Mouse (Mus musculus) cortical plate, adult 2 months (tissue): ENCODE results near the gene Olfr521. TPM values are rescaled to one million over a fixed set of nuclear protein-coding genes. Genes with fewer than 3 reads are reported as not detected.
"Not testable (repeated sequence)": the region's sequence is repeated elsewhere in the genome, so short reads cannot be mapped to it uniquely, and the experiment has no call there.

Source experiments
- H3K27ac ChIP-seq: fragments of 200-500 bp; 2 replicates; pipeline ENCODE4 v1.5.1; 2012; ENCODE audit warnings: low read length, control low read depth, inconsistent platforms; ENCODE audit not compliant: insufficient read depth
- H3K4me1 ChIP-seq: fragments of 200-500 bp; 2 replicates; pipeline ENCODE4 v1.6.1; 2011; ENCODE audit warnings: low read length; ENCODE audit not compliant: control insufficient read depth, insufficient read depth
- H3K4me3 ChIP-seq: fragments of 200-500 bp; 2 replicates; pipeline ENCODE4 v1.5.1; 2011; ENCODE audit warnings: mild to moderate bottlenecking, low read length, control low read depth; ENCODE audit not compliant: insufficient read depth
- CTCF ChIP-seq: fragments of 200-500 bp; IDR thresholded peaks from 2 replicates; pipeline ENCODE4 v1.5.1; 2011; ENCODE audit warnings: mild to moderate bottlenecking, control low read depth, low read length; ENCODE audit not compliant: insufficient read depth; ENCODE audit errors: extremely low read depth
- POLR2A ChIP-seq: fragments of 200-500 bp; IDR thresholded peaks from 2 replicates; pipeline ENCODE4 v1.6.1; 2011; ENCODE audit warnings: mild to moderate bottlenecking, low read length, control low read depth; ENCODE audit not compliant: insufficient read depth; ENCODE audit errors: extremely low read depth
- polyA plus RNA-seq: library from polyadenylated mRNA; depleted of rRNA; stranded (reverse); fragments of >200 nt; gene quantifications from 2 replicates; pipeline ENCODE4 v1.2.3, GENCODE M21; 2012; rRNA removed

Olfr521 gene
- polyA plus RNA-seq = not detected in 2 replicates

DNA sequence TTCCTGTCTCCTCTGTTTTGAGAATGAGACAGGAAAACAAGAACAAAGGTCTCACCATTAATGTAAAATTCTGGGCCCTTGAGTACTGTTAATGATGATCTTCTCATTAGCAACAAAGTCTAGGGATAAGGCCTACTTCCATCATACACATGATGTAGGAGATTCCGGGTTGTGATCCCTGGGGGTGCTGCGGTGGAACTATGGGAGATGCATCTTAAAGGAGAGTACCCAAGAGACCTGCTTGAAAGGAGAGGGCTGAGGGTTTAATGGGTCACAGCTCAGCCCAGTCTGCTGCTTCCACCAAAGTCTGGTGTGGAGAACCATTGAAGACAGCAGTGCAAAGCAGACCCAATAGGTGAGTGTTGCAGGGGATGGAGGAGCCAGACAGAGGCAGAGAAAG lies at the start of gene Olfr521:
TSS of gene Olfr521 (plus strand) at position 301 of the 400 bp plus-strand sequence.
- H3K27ac ChIP-seq = no peak within 1 kb of the TSS
- TF ChIP-seq CTCF (no peak), POLR2A (no peak)
- no peak within 1 kb of the TSS for H3K4me3 ChIP-seq
- no peaks in the 10 kb centered on the region for H3K4me1 ChIP-seq

DNA sequence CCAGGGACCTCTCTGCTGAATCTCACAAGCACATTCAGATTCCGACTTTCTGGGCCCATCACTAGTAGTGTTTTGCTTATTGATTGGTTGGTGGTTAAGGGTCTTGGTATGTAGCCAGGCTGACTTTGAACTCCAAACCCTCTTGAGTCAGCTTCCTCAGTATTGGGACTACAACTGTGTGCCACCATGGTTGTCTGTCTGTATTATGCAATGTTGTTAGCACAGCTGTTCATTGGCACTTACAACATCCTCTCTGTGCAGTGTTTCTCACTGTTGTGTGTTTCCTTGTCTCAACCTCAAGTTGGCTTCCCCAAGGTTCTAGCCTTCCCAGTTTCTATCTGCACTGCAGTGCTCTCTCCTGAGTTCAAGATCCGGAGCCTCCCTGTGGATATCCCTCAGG lies 46.8 kb upstream of the Olfr521 start:
- H3K4me1 ChIP-seq = peaks cover 2% of the 10 kb centered on the region
- no peak overlapping the region for H3K4me3 ChIP-seq
- no peak overlapping the region for H3K27ac ChIP-seq
- no peak for TF ChIP-seq CTCF
- TF ChIP-seq POLR2A = no peak

DNA sequence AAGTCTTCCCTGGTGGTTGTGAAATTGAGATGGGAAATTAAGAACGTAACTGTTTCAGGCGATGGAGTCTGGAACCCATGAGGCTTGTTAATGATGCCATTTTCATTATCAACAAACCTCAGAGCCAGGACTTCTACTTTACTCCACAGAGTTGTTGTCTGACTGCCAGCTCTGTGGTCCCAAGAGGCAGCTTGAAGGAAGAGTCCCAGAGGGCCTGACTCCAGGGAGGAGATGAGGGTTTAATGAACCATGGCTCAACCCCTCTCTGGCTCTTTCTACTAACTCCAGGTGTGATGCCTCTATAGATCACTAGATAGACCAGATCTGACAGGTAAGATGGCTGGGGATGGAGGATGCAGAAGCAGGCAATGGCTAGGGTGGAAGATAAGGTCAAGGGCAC lies 33.3 kb upstream of the Olfr521 start, which contains the start of gene Olfr520:
TSS of gene Olfr520 (plus strand) at position 301 of the 400 bp plus-strand sequence.
- no peak within 1 kb of the TSS for H3K4me3 ChIP-seq
- TF ChIP-seq CTCF = no peak
- TF ChIP-seq POLR2A = no peak
- H3K4me1 ChIP-seq = no peaks in the 10 kb centered on the region
- no peak within 1 kb of the TSS for H3K27ac ChIP-seq

DNA sequence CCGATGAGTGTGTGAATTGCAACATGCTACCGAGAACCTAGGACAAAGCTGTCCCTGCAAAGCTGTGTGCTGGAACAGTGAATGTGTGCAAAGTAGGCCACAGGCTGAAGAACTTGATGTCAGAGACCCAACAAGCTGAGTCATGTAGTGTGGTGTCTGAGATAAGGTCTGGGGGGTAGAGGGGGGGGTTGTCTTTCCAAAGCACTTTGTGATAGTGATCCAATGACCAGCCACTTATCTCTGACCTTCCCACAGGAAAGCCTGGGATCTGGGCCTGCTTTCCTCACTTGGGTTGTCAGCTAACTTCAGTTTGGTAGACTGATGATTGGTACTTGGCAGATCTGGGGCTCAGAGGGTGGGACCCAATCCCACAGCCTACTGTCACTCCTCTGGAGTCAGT lies 28.7 kb upstream of the Olfr521 start:
- Histone ChIP-seq H3K27ac (no peak overlapping the region), H3K4me1 (no peaks in the 10 kb centered on the region), H3K4me3 (no peak overlapping the region)
- no peak for TF ChIP-seq POLR2A
- no peak for TF ChIP-seq CTCF

DNA sequence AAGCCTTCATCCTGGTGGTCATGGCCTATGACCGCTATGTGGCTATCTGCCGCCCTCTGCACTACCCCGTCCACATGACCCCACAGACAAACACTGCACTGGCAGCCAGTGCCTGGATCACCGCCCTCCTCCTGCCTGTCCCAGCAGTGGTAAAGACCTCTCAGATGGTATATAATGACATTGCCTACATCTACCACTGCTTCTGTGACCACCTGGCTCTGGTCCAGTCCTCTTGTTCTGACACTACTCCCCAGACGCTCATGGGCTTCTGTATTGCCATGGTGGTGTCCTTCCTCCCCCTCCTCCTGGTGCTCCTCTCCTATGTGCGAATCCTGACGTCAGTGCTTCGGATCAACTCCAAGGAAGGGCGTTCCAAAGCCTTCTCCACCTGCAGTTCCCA lies 27.8 kb upstream of the Olfr521 start:
- not testable (repeated sequence) for H3K4me3 ChIP-seq, H3K4me1 ChIP-seq

DNA sequence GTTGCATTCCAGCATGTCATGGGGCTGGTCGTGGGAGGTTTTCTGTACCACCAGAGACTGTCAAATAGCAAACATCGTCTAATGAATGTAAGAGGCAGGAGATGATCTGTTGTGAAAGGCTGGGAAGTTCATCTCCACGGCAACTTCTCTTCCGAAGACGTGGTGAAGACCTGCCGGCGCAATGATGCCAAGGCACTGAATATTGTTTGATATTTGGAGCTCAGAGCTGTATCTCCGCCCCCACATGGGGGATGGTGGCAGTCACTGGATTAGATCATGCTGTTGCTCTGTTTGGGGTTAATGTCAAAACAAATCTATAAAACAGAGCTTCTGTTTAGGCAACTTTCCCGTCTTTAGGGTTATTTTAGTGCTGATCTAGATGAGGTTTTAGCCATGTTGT lies 24.0 kb upstream of the Olfr521 start:
- TF ChIP-seq POLR2A (no peak), CTCF (no peak)
- Histone ChIP-seq H3K4me1 (no peaks in the 10 kb centered on the region), H3K27ac (no peak overlapping the region), H3K4me3 (no peak overlapping the region)

More for the DNA sequence above, 27.8 kb upstream of the Olfr521 start:
- H3K27ac ChIP-seq = not testable (repeated sequence)

DNA sequence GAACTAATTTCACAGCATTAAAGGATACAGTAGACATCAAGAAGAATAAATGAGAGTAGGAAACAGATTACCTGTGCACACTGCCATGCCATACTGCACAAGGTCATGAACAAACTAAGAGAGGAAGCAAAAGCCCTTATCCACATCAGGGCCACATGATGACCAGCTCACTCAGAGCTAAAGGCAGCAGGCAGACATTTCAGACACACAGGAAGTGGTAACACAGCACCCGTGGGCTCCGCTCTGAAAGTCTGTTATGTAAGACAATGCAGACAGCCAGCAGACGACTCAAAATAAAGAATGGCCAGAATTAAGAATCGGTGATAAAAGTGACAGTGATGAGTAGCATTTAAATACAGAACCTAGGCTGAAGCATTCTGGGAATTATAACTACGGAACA lies 18.1 kb downstream of the Olfr521 start:
- H3K4me1 ChIP-seq = no peaks in the 10 kb centered on the region
- no peak overlapping the region for H3K4me3 ChIP-seq
- TF ChIP-seq CTCF (no peak), POLR2A (no peak)
- no peak overlapping the region for H3K27ac ChIP-seq

DNA sequence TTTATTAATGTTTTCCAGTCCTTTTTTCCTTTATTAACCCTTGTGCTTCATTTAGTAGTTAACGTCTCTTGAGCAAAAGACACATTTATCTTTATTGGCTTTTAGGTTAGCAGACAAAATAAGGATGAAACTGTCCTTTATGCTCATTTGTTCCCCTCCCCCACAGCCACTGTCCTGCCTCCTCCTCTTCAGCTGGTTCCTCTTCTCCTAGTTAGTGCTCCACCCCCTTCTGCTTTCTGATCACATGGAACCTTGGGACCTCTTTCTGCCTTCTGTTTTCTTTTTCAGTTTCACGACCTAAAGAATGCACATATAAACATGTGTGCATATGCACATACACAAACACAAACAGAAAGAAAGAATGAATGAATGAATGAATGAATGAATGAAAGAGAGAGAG lies 18.6 kb downstream of the Olfr521 start:
- Histone ChIP-seq H3K27ac (no peak overlapping the region), H3K4me3 (no peak overlapping the region), H3K4me1 (no peaks in the 10 kb centered on the region)
- TF ChIP-seq POLR2A (no peak), CTCF (no peak)

DNA sequence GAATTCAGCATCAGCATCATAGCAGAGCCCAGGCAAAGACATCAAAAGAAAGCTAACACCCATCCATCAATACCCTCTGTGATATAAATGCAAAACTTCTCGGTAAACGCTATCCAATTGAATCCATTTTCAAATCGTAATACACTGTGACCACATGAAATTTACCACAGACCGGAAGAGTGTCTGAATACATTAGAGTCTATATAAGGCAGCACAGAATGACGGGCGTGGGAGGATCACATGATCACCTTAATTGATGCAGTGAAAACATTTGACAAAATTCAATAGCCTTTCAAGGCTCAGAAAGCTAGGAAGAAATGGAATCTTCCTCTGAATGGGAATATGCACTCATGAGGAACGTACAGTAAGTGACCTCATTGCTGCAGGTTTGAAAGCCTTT lies 20.1 kb downstream of the Olfr521 start:
- Histone ChIP-seq H3K4me3 (no peak overlapping the region), H3K27ac (no peak overlapping the region), H3K4me1 (no peaks in the 10 kb centered on the region)
- TF ChIP-seq CTCF (no peak), POLR2A (no peak)

DNA sequence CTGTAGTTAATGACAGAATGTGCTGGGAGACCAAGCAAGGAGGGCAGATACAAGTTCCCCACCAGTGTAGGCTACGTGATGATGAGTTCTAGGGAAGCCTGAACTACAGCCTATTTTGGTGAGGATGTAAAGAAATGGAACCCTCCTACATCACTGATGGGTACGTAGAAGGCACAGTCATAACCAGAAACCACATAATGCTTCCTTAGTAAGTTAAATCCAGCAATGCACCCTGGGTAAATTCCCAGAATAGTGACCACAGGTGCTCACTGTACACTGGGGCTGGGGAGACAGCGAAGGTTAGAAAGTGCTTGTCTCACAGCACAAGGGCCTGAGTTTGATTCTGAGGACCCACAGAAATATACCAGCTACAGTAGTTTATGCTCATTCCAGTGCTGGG lies 22.2 kb downstream of the Olfr521 start:
- TF ChIP-seq CTCF = no peak
- Histone ChIP-seq H3K4me3 (no peak overlapping the region), H3K27ac (no peak overlapping the region), H3K4me1 (no peaks in the 10 kb centered on the region)

DNA sequence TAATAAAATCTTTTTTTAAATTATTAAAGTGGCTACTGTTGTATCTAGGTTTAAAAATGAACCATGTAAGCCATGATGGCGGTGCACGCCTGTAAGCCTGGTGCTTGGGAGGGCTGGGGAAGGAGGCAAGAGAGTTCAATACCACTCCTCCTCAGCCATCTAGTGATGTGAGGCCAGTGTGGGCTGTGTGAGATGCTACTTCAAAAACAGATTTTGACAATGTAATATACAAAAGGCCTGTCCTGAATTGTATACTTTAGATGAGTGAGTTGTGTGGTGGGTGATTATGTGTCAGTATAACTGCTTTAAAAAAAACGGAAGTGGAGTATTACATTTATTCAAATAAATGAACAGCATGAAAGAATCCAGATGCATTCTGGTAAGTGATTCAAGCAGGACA lies 23.5 kb downstream of the Olfr521 start:
- Histone ChIP-seq H3K4me1 (no peaks in the 10 kb centered on the region), H3K4me3 (no peak overlapping the region), H3K27ac (no peak overlapping the region)
- TF ChIP-seq POLR2A (no peak), CTCF (no peak)
